Mouse (Mus musculus): ENCODE results near the gene Gm11634. TPM values are rescaled to one million over a fixed set of nuclear protein-coding genes. Genes with fewer than 3 reads are reported as not detected.
"Not testable (repeated sequence)": the region's sequence is repeated elsewhere in the genome, so short reads cannot be mapped to it uniquely, and the experiment has no call there.

The Gm11634 gene
- total and polyA plus RNA-seq, 3 experiments, result not detected

DNA sequence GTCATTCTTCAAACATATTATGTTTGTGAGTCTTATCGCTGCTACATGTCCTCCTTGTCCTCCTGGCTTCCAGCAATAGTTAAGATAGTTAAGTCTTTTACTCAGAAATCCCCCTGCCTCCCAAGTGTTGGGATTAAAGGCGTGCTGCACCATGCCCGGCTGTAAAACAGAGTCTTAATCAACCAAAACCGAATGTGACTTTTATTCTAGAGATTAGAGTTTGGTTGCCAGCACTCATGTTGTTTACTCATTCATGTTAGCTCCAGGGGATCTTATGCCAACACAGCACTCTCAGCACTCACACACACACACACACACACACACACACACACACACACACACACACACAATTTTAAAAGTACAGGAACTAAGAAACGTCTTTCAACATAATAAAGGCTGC, 43.9 kb upstream of the Gm11634 start:
- Histone ChIP-seq H3K4me1 (ENCODE audit: control insufficient read depth, insufficient read depth, low read length) (peaks cover 4% of the 10 kb centered on the region), H3K36me3 (ENCODE audit: control insufficient read depth, insufficient read depth, low read length) (no peaks in the 10 kb centered on the region), H3K9ac (ENCODE audit: low read depth, low read length) (peak overlapping the region; percentile 53; the same call in 1 of the 2 replicates), H3K79me2 (replicated peaks; ENCODE audit: control insufficient read depth, insufficient read depth, low read length) (no peaks in the 10 kb centered on the region), H3K27me3 (ENCODE audit: control insufficient read depth, insufficient read depth, low read length) (no peaks in the 10 kb centered on the region), H3K27ac (no peak overlapping the region), H3K4me3 (no peak overlapping the region)
- DNase-seq, result no peak
- intact Hi-C loops (cut with DNase I), result no loop called here
- no peak for TF ChIP-seq CTCF (IDR thresholded peaks at IDR 0.05)
- TF ChIP-seq POLR2A (IDR thresholded peaks at IDR 0.05; ENCODE audit: insufficient read depth, low read depth, low read length), result no peak
- TF ChIP-seq EP300 (IDR thresholded peaks at IDR 0.05; ENCODE audit: insufficient read depth, low read depth, low read length), result no peak
- WGBS, result 37% methylated on average over 5 of the region's 5 CpGs

DNA sequence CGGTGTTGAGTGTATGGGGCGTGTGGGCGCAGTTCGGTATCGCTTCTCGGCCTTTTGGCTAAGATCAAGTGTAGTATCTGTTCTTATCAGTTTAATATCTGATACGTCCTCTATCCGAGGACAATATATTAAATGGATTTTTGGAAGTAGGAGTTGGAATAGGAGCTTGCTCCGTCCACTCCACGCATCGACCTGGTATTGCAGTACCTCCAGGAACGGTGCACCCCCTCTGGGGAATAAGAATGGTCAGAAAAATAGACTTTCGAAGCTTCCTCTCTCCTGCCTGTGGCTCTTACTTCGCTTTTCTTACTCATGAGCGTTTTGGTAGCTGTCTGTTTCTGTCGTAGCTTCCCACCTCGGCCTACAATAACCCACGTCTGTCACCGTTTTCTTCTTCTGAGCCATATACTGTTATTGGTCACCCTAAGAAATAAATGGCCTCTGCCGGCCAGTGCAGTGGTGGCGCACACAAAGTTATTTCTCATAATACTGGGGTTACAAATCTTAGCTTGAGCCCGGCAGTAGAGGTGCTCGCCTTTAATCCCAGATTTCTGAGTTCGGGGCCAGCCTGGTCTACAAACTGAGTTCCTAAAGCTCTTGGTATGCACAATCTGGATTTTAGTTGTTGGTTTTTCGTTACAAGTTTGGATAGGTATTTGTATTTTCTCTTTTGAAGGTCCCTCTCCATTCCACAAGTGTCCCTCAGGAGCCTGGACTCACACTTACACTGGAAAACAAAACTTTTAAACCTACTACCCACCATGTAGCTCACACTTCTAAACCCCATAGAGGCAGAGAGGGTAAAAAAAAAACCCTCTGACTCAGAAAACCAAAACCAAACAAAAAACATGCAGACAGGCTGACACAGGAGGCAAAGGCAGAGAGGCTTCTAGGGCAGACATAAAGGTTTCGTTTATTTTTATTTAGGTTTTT, 42.9 kb upstream of the Gm11634 start:
- intact Hi-C loops (cut with DNase I); H3K9ac ChIP-seq (ENCODE audit: low read depth, low read length); H3K79me2 ChIP-seq (replicated peaks; ENCODE audit: control insufficient read depth, insufficient read depth, low read length); H3K27me3 ChIP-seq (ENCODE audit: control insufficient read depth, insufficient read depth, low read length); H3K4me3 ChIP-seq; H3K4me1 ChIP-seq (ENCODE audit: control insufficient read depth, insufficient read depth, low read length); H3K36me3 ChIP-seq (ENCODE audit: control insufficient read depth, insufficient read depth, low read length): not testable (repeated sequence)
- 5% methylated on average over 14 of the region's 26 CpGs for WGBS
- DNase-seq, result peak in 1 of 2 experiments; percentile 28
- peak overlapping the region; percentile 88 for H3K27ac ChIP-seq

DNA sequence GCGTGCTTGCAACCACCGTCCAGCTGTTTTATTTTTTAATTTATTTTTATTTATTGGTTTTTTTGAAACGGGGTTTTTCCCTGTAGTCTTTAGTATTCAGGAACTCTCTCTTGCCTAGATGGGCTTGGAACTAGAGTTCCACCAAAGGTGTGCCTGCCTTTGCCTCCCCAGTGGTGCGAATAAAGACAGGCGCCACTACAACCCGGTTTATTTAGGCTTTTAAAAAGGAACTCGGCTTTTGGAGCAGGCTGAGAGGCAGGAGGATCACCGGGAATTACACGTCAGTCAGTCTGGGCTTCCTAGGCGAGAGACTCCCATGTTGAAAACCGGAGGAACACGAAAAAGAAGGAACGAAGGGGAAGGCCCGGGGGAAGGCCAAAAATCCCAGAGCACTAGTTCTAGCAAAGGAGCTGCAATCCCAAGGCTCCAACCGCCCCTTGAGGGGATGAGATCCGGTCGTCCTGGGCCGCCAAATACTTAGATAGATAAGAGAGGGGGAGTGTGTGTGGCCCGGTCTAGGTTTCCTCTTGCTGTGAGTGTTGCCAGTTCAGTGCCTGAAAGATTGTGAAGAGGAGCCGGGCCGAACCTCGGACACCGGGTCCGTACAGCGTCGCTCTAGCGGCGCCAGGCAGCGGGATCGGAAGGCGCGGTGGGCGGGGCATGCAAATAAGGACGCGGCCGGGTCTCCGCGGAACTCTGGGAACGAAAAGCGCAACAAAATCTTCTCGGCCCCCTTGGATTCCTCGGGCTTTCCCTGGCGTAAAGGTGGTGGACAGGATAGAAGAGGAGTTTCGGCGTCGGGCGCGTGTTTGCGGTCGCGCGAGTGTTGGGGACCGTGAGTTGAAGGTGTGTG, 42.0 kb upstream of the Gm11634 start:
- peak overlapping the region; percentile 81 for H3K9ac ChIP-seq (ENCODE audit: low read depth, low read length)
- H3K36me3 ChIP-seq (ENCODE audit: control insufficient read depth, insufficient read depth, low read length); H3K79me2 ChIP-seq (replicated peaks; ENCODE audit: control insufficient read depth, insufficient read depth, low read length); H3K27me3 ChIP-seq (ENCODE audit: control insufficient read depth, insufficient read depth, low read length); intact Hi-C loops (cut with DNase I); H3K4me1 ChIP-seq (ENCODE audit: control insufficient read depth, insufficient read depth, low read length): not testable (repeated sequence)
- peak overlapping the region; percentile 21; the same call in 1 of the 2 replicates for H3K4me3 ChIP-seq
- WGBS, result 5% methylated on average over 53 of the region's 53 CpGs
- DNase-seq, result peak; percentile 82 to 86
- peak overlapping the region; percentile 88 for H3K27ac ChIP-seq
- TF ChIP-seq POLR2A (IDR thresholded peaks at IDR 0.05; ENCODE audit: insufficient read depth, low read depth, low read length), result peak; percentile 54

DNA sequence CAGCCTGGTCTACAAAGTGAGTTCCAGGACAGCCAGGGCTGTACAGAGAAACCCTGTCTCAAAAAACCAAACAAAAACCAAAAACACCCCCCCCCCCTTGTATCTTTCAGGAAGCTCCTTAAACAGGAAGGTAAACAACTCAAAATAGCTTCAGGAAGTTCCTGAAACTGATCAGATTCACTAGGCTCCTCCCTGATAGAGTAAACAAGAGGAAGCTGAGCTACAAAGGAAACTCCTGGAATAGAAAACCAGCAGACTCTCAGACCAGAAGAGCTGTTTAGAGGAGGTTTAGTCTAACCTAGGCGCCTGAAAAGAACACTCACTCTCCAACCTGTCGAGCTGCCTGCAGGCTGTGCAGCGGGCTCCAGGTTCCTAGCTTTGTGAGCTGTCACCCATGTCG, 40.7 kb upstream of the Gm11634 start:
- no peak overlapping the region for H3K4me3 ChIP-seq
- intact Hi-C loops (cut with DNase I), result no loop called here
- no peak for TF ChIP-seq EP300 (IDR thresholded peaks at IDR 0.05; ENCODE audit: insufficient read depth, low read depth, low read length)
- no peak for TF ChIP-seq CTCF (IDR thresholded peaks at IDR 0.05)
- no peak for TF ChIP-seq POLR2A (IDR thresholded peaks at IDR 0.05; ENCODE audit: insufficient read depth, low read depth, low read length)

DNA sequence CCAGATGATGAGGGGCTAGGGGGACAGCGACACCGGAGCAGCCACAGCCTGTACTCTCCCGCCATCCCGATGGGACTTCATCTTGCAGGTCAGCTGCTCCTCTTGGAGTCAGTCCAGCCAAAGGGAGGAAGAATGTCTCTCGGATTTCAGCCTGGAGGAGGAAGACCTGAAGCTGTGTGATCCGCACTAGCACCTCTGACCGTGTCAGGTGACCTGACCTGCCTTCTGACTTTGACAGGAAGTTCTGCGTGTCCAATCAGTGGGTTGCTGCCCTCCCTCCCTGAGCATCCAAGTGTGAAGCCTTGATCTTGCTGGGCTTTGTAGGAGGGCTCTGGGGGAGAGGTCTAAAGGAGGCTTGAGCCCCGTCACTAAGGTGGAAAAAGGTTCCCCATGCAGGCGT, 36.6 kb upstream of the Gm11634 start:
- no peak for DNase-seq
- H3K27ac ChIP-seq, result no peak overlapping the region
- H3K4me1 ChIP-seq (ENCODE audit: control insufficient read depth, insufficient read depth, low read length), result no peaks in the 10 kb centered on the region
- H3K36me3 ChIP-seq (ENCODE audit: control insufficient read depth, insufficient read depth, low read length), result no peaks in the 10 kb centered on the region
- TF ChIP-seq POLR2A (IDR thresholded peaks at IDR 0.05; ENCODE audit: insufficient read depth, low read depth, low read length) (no peak), EP300 (IDR thresholded peaks at IDR 0.05; ENCODE audit: insufficient read depth, low read depth, low read length) (no peak), CTCF (IDR thresholded peaks at IDR 0.05) (no peak)
- WGBS, result 76% methylated on average over 10 of the region's 10 CpGs
- H3K27me3 ChIP-seq (ENCODE audit: control insufficient read depth, insufficient read depth, low read length), result no peaks in the 10 kb centered on the region
- intact Hi-C loops (cut with DNase I), result no loop called here
- H3K9ac ChIP-seq (ENCODE audit: low read depth, low read length), result no peak overlapping the region
- H3K79me2 ChIP-seq (replicated peaks; ENCODE audit: control insufficient read depth, insufficient read depth, low read length), result no peaks in the 10 kb centered on the region
- H3K4me3 ChIP-seq, result no peak overlapping the region

More for the DNA sequence above, 40.7 kb upstream of the Gm11634 start:
- Histone ChIP-seq H3K9ac (ENCODE audit: low read depth, low read length) (no peak overlapping the region), H3K27me3 (ENCODE audit: control insufficient read depth, insufficient read depth, low read length) (no peaks in the 10 kb centered on the region), H3K27ac (no peak overlapping the region), H3K4me1 (ENCODE audit: control insufficient read depth, insufficient read depth, low read length) (peaks cover 4% of the 10 kb centered on the region), H3K79me2 (replicated peaks; ENCODE audit: control insufficient read depth, insufficient read depth, low read length) (no peaks in the 10 kb centered on the region), H3K36me3 (ENCODE audit: control insufficient read depth, insufficient read depth, low read length) (no peaks in the 10 kb centered on the region)
- 90% methylated on average over 4 of the region's 4 CpGs for WGBS
- DNase-seq, result no peak

DNA sequence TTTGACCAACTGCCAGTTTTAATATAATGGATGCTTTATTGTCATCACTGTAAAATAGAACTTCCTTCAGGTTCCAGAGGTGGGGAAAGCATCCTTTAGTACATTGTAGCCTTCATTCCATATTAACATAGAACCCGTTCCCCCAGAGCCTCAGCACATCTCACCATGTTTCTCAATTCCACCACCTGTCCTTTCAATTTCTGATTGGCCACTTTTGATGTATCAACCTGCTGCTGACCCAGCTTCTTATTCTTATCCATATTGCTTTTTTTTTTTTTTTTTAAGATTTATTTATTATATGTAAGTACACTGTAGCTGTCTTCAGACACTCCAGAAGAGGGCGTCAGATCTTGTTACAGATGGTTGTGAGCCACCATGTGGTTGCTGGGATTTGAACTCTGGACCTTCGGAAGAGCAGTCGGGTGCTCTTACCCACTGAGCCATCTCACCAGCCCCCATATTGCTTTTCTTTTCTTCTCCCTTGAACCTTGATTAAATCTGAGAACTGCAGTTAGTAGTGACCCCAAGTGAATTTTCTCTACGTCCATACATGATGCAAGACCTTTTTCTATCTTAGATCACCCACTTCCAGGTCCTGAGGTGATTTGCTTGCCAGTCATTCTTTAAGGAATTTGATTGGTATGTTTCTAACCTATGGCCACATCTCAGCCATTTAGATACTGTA, 29.8 kb upstream of the Gm11634 start:
- DNase-seq; H3K9ac ChIP-seq (ENCODE audit: low read depth, low read length); H3K27me3 ChIP-seq (ENCODE audit: control insufficient read depth, insufficient read depth, low read length); H3K79me2 ChIP-seq (replicated peaks; ENCODE audit: control insufficient read depth, insufficient read depth, low read length); intact Hi-C loops (cut with DNase I); H3K36me3 ChIP-seq (ENCODE audit: control insufficient read depth, insufficient read depth, low read length); H3K4me1 ChIP-seq (ENCODE audit: control insufficient read depth, insufficient read depth, low read length): not testable (repeated sequence)
- peak overlapping the region; percentile 91; the same call in 1 of the 2 replicates for H3K27ac ChIP-seq
- H3K4me3 ChIP-seq, result peak overlapping the region; percentile 66
- WGBS, result 78% methylated on average over 5 of the region's 5 CpGs
